Mouse (Mus musculus): ENCODE data around the gene Pan3. TPM values are rescaled to one million over a fixed set of nuclear protein-coding genes. Genes with fewer than 3 reads are reported as not detected.
A peak's percentile ranks its signal among the peaks of the same experiment; 100 is the strongest.

The Pan3 gene
- polyA plus RNA-seq, 1 experiment, result 51.1 TPM

- peak; percentile 67 for DNase-seq (ENCODE audit: low spot score)
These were observed 1.2 kb downstream of the Pan3 start for GRCm38 (mm10) chr5:147430936-147431839.

- no peak for DNase-seq (ENCODE audit: low spot score)
These were observed 3.0 kb downstream of the Pan3 start for GRCm38 (mm10) chr5:147432927-147433326.

GRCm38 (mm10) chr5:147435224-147435623 lies 5.3 kb downstream of the Pan3 start:
- DNase-seq (ENCODE audit: low spot score), result no peak

GRCm38 (mm10) chr5:147435751-147436150 lies 5.8 kb downstream of the Pan3 start:
- no peak for DNase-seq (ENCODE audit: low spot score)

- no peak for DNase-seq (ENCODE audit: low spot score)
These were observed 6.5 kb downstream of the Pan3 start for GRCm38 (mm10) chr5:147436491-147436890.

- no peak for DNase-seq (ENCODE audit: low spot score)
These were observed 11.1 kb downstream of the Pan3 start for GRCm38 (mm10) chr5:147440996-147441507.

GRCm38 (mm10) chr5:147441979-147442378 lies 12.0 kb downstream of the Pan3 start:
- DNase-seq (ENCODE audit: low spot score), result no peak

GRCm38 (mm10) chr5:147442741-147443140 lies 12.8 kb downstream of the Pan3 start:
- no peak for DNase-seq (ENCODE audit: low spot score)

- no peak for DNase-seq (ENCODE audit: low spot score)
These were observed 14.3 kb downstream of the Pan3 start for GRCm38 (mm10) chr5:147444298-147444697.

- no peak for DNase-seq (ENCODE audit: low spot score)
These were observed 14.8 kb downstream of the Pan3 start for GRCm38 (mm10) chr5:147444757-147445156.

GRCm38 (mm10) chr5:147445252-147445651 lies 15.3 kb downstream of the Pan3 start:
- DNase-seq (ENCODE audit: low spot score), result no peak

- no peak for DNase-seq (ENCODE audit: low spot score)
These were observed 18.6 kb downstream of the Pan3 start for GRCm38 (mm10) chr5:147448526-147448925.

- DNase-seq (ENCODE audit: low spot score), result no peak
These were observed 19.0 kb downstream of the Pan3 start for GRCm38 (mm10) chr5:147448933-147449332.

GRCm38 (mm10) chr5:147456491-147456890 lies 26.5 kb downstream of the Pan3 start:
- DNase-seq (ENCODE audit: low spot score), result no peak

GRCm38 (mm10) chr5:147459821-147460567 lies 30.0 kb downstream of the Pan3 start:
- DNase-seq (ENCODE audit: low spot score), result no peak

GRCm38 (mm10) chr5:147463251-147463650 lies 33.3 kb downstream of the Pan3 start:
- no peak for DNase-seq (ENCODE audit: low spot score)

- DNase-seq (ENCODE audit: low spot score), result no peak
These were observed 36.4 kb downstream of the Pan3 start for GRCm38 (mm10) chr5:147466361-147466760.

- DNase-seq (ENCODE audit: low spot score), result no peak
These were observed 41.2 kb downstream of the Pan3 start for GRCm38 (mm10) chr5:147471163-147471562.

- DNase-seq (ENCODE audit: low spot score), result no peak
These were observed 43.1 kb downstream of the Pan3 start for GRCm38 (mm10) chr5:147473071-147473470.

GRCm38 (mm10) chr5:147473856-147474255 lies 43.9 kb downstream of the Pan3 start:
- DNase-seq (ENCODE audit: low spot score), result no peak

GRCm38 (mm10) chr5:147476109-147476508 lies 46.1 kb downstream of the Pan3 start:
- no peak for DNase-seq (ENCODE audit: low spot score)

GRCm38 (mm10) chr5:147477106-147477505 lies 47.1 kb downstream of the Pan3 start:
- DNase-seq (ENCODE audit: low spot score), result no peak

- DNase-seq (ENCODE audit: low spot score), result no peak
These were observed 49.4 kb downstream of the Pan3 start for GRCm38 (mm10) chr5:147479341-147479740.

Data from urinary bladder, adult 2 months (tissue).